Mouse (Mus musculus) CH12.LX (cell line): Measurements from ENCODE around the gene Cmtm7. TPM values are rescaled to one million over a fixed set of nuclear protein-coding genes. Genes with fewer than 3 reads are reported as not detected.

Source experiments
- DNase-seq: peaks from one replicate; pipeline ENCODE4 v3.0.0-alpha.2; 2013; ENCODE audit errors: extremely low read depth
- H3K27ac ChIP-seq: 2 replicates; pipeline ENCODE4 v1.5.1; 2012; ENCODE audit warnings: low read depth, mild to moderate bottlenecking, control low read depth, moderate library complexity; ENCODE audit not compliant: insufficient read depth
- H3K27me3 ChIP-seq: replicated peaks from 2 replicates; pipeline ENCODE3; 2012; ENCODE audit warnings: inconsistent platforms
- H3K36me3 ChIP-seq, 2 experiments: replicated peaks in 1 of 2; 2 replicates each; pipeline versions ENCODE3 to v1.6.1; 2012; ENCODE audit warnings: inconsistent platforms in 1 of 2, low read length in 1 of 2, mild to moderate bottlenecking in 1 of 2, mixed read lengths in 1 of 2, moderate library complexity in 1 of 2; ENCODE audit not compliant: control insufficient read depth in 1 of 2, insufficient read depth in 1 of 2
- H3K4me1 ChIP-seq, 2 experiments: 2 replicates each; pipeline ENCODE4 v1.6.1; 2012; ENCODE audit warnings: inconsistent platforms in 1 of 2, moderate library complexity in 1 of 2; ENCODE audit not compliant: insufficient read depth in 2 of 2, control insufficient read depth in 1 of 2
- H3K4me2 ChIP-seq: 2 replicates; pipeline ENCODE4 v1.6.1; 2012; ENCODE audit warnings: low read depth, mild to moderate bottlenecking, control low read depth; ENCODE audit not compliant: poor library complexity, insufficient read depth, severe bottlenecking
- H3K4me3 ChIP-seq, 3 experiments: fragments of 150-350 bp in 1 of 3; sonication (generic) in 1 of 3; replicated peaks in 1 of 3; 2 replicates each; pipeline versions ENCODE3 to v1.5.1; 2011 to 2012; ENCODE audit warnings: low read depth in 2 of 3, low read length in 2 of 3, mild to moderate bottlenecking in 2 of 3, moderate library complexity in 2 of 3, control low read depth in 1 of 3, improper control_type of control experiment in 1 of 3, inconsistent platforms in 1 of 3, mixed read lengths in 1 of 3; ENCODE audit not compliant: poor library complexity in 1 of 3
- H3K79me2 ChIP-seq: replicated peaks from 2 replicates; pipeline ENCODE4 v1.6.1; 2012; ENCODE audit warnings: mild to moderate bottlenecking, moderate library complexity; ENCODE audit not compliant: control insufficient read depth, poor library complexity, insufficient read depth, severe bottlenecking; ENCODE audit errors: extremely low read depth
- H3K9ac ChIP-seq: 2 replicates; pipeline ENCODE4 v1.6.1; 2012; ENCODE audit warnings: low read depth, mild to moderate bottlenecking, control low read depth, moderate library complexity; ENCODE audit not compliant: insufficient read depth
- H3K9me3 ChIP-seq: replicated peaks from 2 replicates; pipeline ENCODE3; 2012; ENCODE audit warnings: low read length, inconsistent platforms, mixed read lengths
- CTCF ChIP-seq, 2 experiments: IDR thresholded peaks in 1 of 2; conservative IDR thresholded peaks in 1 of 2; 2 replicates each; pipeline ENCODE4 v1.5.1; 2011 to 2012; ENCODE audit warnings: low read depth in 2 of 2, low read length in 2 of 2, improper control_type of control experiment in 1 of 2, inconsistent platforms in 1 of 2, mild to moderate bottlenecking in 1 of 2, moderate library complexity in 1 of 2
- E2F4 ChIP-seq: IDR thresholded peaks from 2 replicates; pipeline ENCODE4 v1.6.1; 2011; ENCODE audit warnings: low read depth, low read length, improper control_type of control experiment; ENCODE audit not compliant: insufficient replicate concordance
- ELF1 ChIP-seq: IDR thresholded peaks from 2 replicates; pipeline ENCODE4 v1.6.1; 2014; ENCODE audit warnings: low read depth, mild to moderate bottlenecking, inconsistent platforms, low read length, improper control_type of control experiment
- ETS1 ChIP-seq: conservative IDR thresholded peaks from 2 replicates; pipeline ENCODE4 v1.6.1; 2012; ENCODE audit warnings: low read depth, mild to moderate bottlenecking, inconsistent platforms, low read length, improper control_type of control experiment, moderate library complexity
- GABPA ChIP-seq: IDR thresholded peaks from 2 replicates; pipeline ENCODE4 v1.6.1; 2012; ENCODE audit warnings: low read depth, low read length, improper control_type of control experiment, inconsistent platforms; ENCODE audit not compliant: insufficient replicate concordance
- HCFC1 ChIP-seq: IDR thresholded peaks from 2 replicates; pipeline ENCODE4 v1.6.1; 2012; ENCODE audit warnings: low read depth, mild to moderate bottlenecking, inconsistent platforms, low read length, improper control_type of control experiment
- JUN ChIP-seq: IDR thresholded peaks from 2 replicates; pipeline ENCODE4 v1.6.1; 2011; ENCODE audit warnings: low read depth, mild to moderate bottlenecking, low read length, improper control_type of control experiment, moderate library complexity; ENCODE audit not compliant: insufficient read depth
- JUND ChIP-seq: conservative IDR thresholded peaks from 2 replicates; pipeline ENCODE4 v1.6.1; 2011; ENCODE audit warnings: low read depth, low read length, improper control_type of control experiment
- KAT2A ChIP-seq: IDR thresholded peaks from 2 replicates; pipeline ENCODE4 v1.6.1; 2012; ENCODE audit warnings: low read length, improper control_type of control experiment, inconsistent platforms; ENCODE audit not compliant: insufficient replicate concordance
- MAFK ChIP-seq: IDR thresholded peaks from 2 replicates; pipeline ENCODE4 v1.6.1; 2011; ENCODE audit warnings: low read length, improper control_type of control experiment; ENCODE audit not compliant: insufficient replicate concordance
- MAX ChIP-seq: IDR thresholded peaks from 2 replicates; pipeline ENCODE4 v1.6.1; 2011; ENCODE audit warnings: low read length, improper control_type of control experiment
- MAZ ChIP-seq: IDR thresholded peaks from 2 replicates; pipeline ENCODE4 v1.6.1; 2012; ENCODE audit warnings: low read depth, mild to moderate bottlenecking, inconsistent platforms, low read length, improper control_type of control experiment, moderate library complexity
- MEF2A ChIP-seq: IDR thresholded peaks from 2 replicates; pipeline ENCODE4 v1.6.1; 2014; ENCODE audit warnings: low read depth, mild to moderate bottlenecking, inconsistent platforms, low read length, improper control_type of control experiment, borderline replicate concordance
- MXI1 ChIP-seq: IDR thresholded peaks from 2 replicates; pipeline ENCODE4 v1.6.1; 2011; ENCODE audit warnings: mild to moderate bottlenecking, low read depth, low read length, improper control_type of control experiment
- MYC ChIP-seq: IDR thresholded peaks from 2 replicates; pipeline ENCODE4 v1.6.1; 2011; ENCODE audit warnings: low read depth, mild to moderate bottlenecking, improper control_type of control experiment, low read length
- NELFE ChIP-seq: IDR thresholded peaks from 2 replicates; pipeline ENCODE4 v1.6.1; 2011; ENCODE audit warnings: low read depth, low read length, improper control_type of control experiment
- NRF1 ChIP-seq: IDR thresholded peaks from 2 replicates; pipeline ENCODE4 v1.6.1; 2014; ENCODE audit warnings: low read depth, mild to moderate bottlenecking, inconsistent platforms, low read length, improper control_type of control experiment, moderate library complexity
- PAX5 ChIP-seq: IDR thresholded peaks from 2 replicates; pipeline ENCODE4 v1.6.1; 2012; ENCODE audit warnings: low read length, inconsistent platforms, mixed read lengths
- POLR2A ChIP-seq: IDR thresholded peaks from 2 replicates; pipeline ENCODE4 v1.6.1; 2011; ENCODE audit warnings: low read depth, mild to moderate bottlenecking, improper control_type of control experiment, low read length
- POLR2AphosphoS2 ChIP-seq: IDR thresholded peaks from 2 replicates; pipeline ENCODE4 v1.6.1; 2011; ENCODE audit warnings: low read depth, low read length, improper control_type of control experiment
- RAD21 ChIP-seq: IDR thresholded peaks from 2 replicates; pipeline ENCODE4 v1.6.1; 2011; ENCODE audit warnings: low read depth, mild to moderate bottlenecking, low read length, improper control_type of control experiment, moderate library complexity
- RCOR1 ChIP-seq: conservative IDR thresholded peaks from 2 replicates; pipeline ENCODE4 v1.6.1; 2012; ENCODE audit warnings: low read depth, mild to moderate bottlenecking, inconsistent platforms, low read length, improper control_type of control experiment
- SIN3A ChIP-seq: IDR thresholded peaks from 2 replicates; pipeline ENCODE4 v1.6.1; 2012; ENCODE audit warnings: low read length, improper control_type of control experiment, inconsistent platforms
- SMC3 ChIP-seq: IDR thresholded peaks from 2 replicates; pipeline ENCODE4 v1.6.1; 2011; ENCODE audit warnings: low read depth, low read length, improper control_type of control experiment
- TCF12 ChIP-seq: IDR thresholded peaks from 2 replicates; pipeline ENCODE4 v1.6.1; 2014; ENCODE audit warnings: low read depth, mild to moderate bottlenecking, inconsistent platforms, low read length, improper control_type of control experiment
- UBTF ChIP-seq: IDR thresholded peaks from 2 replicates; pipeline ENCODE4 v1.6.1; 2012; ENCODE audit warnings: low read depth, mild to moderate bottlenecking, inconsistent platforms, low read length, improper control_type of control experiment, moderate library complexity
- USF2 ChIP-seq: conservative IDR thresholded peaks from 2 replicates; pipeline ENCODE4 v1.6.1; 2011; ENCODE audit warnings: low read depth, low read length, improper control_type of control experiment
- ZKSCAN1 ChIP-seq: IDR thresholded peaks from 2 replicates; pipeline ENCODE4 v1.6.1; 2012; ENCODE audit warnings: low read depth, inconsistent platforms, low read length, improper control_type of control experiment, borderline replicate concordance
- ZMIZ1 ChIP-seq: IDR thresholded peaks from 2 replicates; pipeline ENCODE4 v1.6.1; 2012; ENCODE audit warnings: low read depth, mild to moderate bottlenecking, inconsistent platforms, low read length, improper control_type of control experiment
- ZNF384 ChIP-seq: IDR thresholded peaks from 2 replicates; pipeline ENCODE4 v1.6.1; 2012; ENCODE audit warnings: low read depth, low read length, improper control_type of control experiment, inconsistent platforms
- dilution Hi-C: fragments of 300-500 bp; cut with MboI; formaldehyde crosslinking; loops from 2 replicates; pipeline ENCODE4 v1.14.3; 2020; ENCODE audit warnings: low sequenced_read_pairs; ENCODE audit not compliant: extremely low pct_unique_long_range_greater_than_20kb, extremely low pct_ligation_motif_present
- in situ Hi-C: fragments of 300-500 bp; cut with MboI; formaldehyde crosslinking; loops from 3 replicates; pipeline ENCODE4 v1.14.3; 2019; ENCODE audit warnings: low sequenced_read_pairs, low pct_ligation_motif_present, low pct_unique_long_range_greater_than_20kb, mixed read lengths
- polyA plus RNA-seq: library from polyadenylated mRNA; unstranded; fragments of >175 nt; gene quantifications from 2 replicates; pipeline ENCODE4 v1.2.1, GENCODE M21; 2012; ENCODE audit warnings: low read depth; ENCODE audit not compliant: insufficient read length
- total RNA-seq, 2 experiments: library from RNA; depleted of rRNA; stranded (reverse); fragments of 300-350 nt in 1 of 2; fragments of >200 nt in 1 of 2; gene quantifications; 2 replicates each; pipeline ENCODE4 v1.2.3; 2012 to 2014

The Cmtm7 gene
- total and polyA plus RNA-seq, 3 experiments: 45.5 to 80.8 (median 46.0) TPM

GRCm38 (mm10) chr9:114747012-114747411 is 34.6 kb downstream of the Cmtm7 start:
- dilution Hi-C loops: no loop called here
- H3K4me2 ChIP-seq: no peak overlapping the region
- H3K9ac ChIP-seq: no peak overlapping the region
- H3K9me3 ChIP-seq: no peaks in the 10 kb centered on the region
- DNase-seq: no peak
- H3K4me1 ChIP-seq: peaks cover 4 to 37% of the 10 kb centered on the region in 2 experiments
- H3K79me2 ChIP-seq: no peaks in the 10 kb centered on the region
- TF ChIP-seq ZNF384 (no peak), E2F4 (no peak), POLR2A (no peak), USF2 (no peak), GABPA (no peak), MAZ (no peak), CTCF (conservative IDR thresholded peaks at IDR 0.05 in 1 of 2, IDR thresholded peaks at IDR 0.05 in 1 of 2; ENCODE audit: low read depth in 2 of 2, low read length in 2 of 2) (no peak), SIN3A (no peak), UBTF (no peak), KAT2A (no peak), MAFK (no peak), MXI1 (no peak), RCOR1 (no peak), JUND (no peak), JUN (no peak), NELFE (no peak), ZKSCAN1 (no peak)
- no peak overlapping the region for H3K27ac ChIP-seq
- in situ Hi-C loops: no loop called here
- H3K4me3 ChIP-seq: no peak overlapping the region
- no peaks in the 10 kb centered on the region for H3K27me3 ChIP-seq
- peaks cover 43 to 76% of the 10 kb centered on the region in 2 experiments for H3K36me3 ChIP-seq

GRCm38 (mm10) chr9:114745654-114746053 is 36.0 kb downstream of the Cmtm7 start:
- H3K36me3 ChIP-seq: peaks cover 46 to 81% of the 10 kb centered on the region in 2 experiments
- no peak overlapping the region for H3K4me2 ChIP-seq
- H3K9me3 ChIP-seq: no peaks in the 10 kb centered on the region
- no peak overlapping the region for H3K27ac ChIP-seq
- in situ Hi-C loops: no loop called here
- no peaks in the 10 kb centered on the region for H3K79me2 ChIP-seq
- no peak for DNase-seq
- no peak for TF ChIP-seq ZMIZ1
- no peak for TF ChIP-seq ELF1
- no peak for TF ChIP-seq RCOR1
- no peak for TF ChIP-seq HCFC1
- no peak for TF ChIP-seq MXI1
- TF ChIP-seq RAD21: no peak
- no peak for TF ChIP-seq SMC3
- TF ChIP-seq SIN3A: no peak
- TF ChIP-seq POLR2AphosphoS2: no peak
- no peak for TF ChIP-seq PAX5
- no peak for TF ChIP-seq TCF12
- no peak for TF ChIP-seq ETS1
- TF ChIP-seq NRF1: no peak
- TF ChIP-seq E2F4: no peak
- TF ChIP-seq MEF2A: no peak
- no peak for TF ChIP-seq MYC
- no peak for TF ChIP-seq MAX
- H3K9ac ChIP-seq: no peak overlapping the region
- no peaks in the 10 kb centered on the region for H3K27me3 ChIP-seq
- dilution Hi-C loops: no loop called here
- peaks cover 4 to 39% of the 10 kb centered on the region in 2 experiments for H3K4me1 ChIP-seq
- H3K4me3 ChIP-seq: no peak overlapping the region
